Mouse (Mus musculus) gastrocnemius, postnatal 25 days (tissue): ENCODE measurements around the gene Lamb3. TPM values are rescaled to one million over a fixed set of nuclear protein-coding genes. Genes with fewer than 3 reads are reported as not detected.

Experiments used
- DNase-seq: peaks from one replicate; pipeline ENCODE4 v3.0.0; 2022
- total RNA-seq, 2 experiments: library from RNA; stranded (reverse); gene quantifications; 1 replicate in 1 of 2; 2 replicates in 1 of 2; pipeline ENCODE4 v1.2.3; 2021

Lamb3 gene
- total RNA-seq, 2 experiments from 2014 or later: 2.0 to 2.7 TPM

DNA sequence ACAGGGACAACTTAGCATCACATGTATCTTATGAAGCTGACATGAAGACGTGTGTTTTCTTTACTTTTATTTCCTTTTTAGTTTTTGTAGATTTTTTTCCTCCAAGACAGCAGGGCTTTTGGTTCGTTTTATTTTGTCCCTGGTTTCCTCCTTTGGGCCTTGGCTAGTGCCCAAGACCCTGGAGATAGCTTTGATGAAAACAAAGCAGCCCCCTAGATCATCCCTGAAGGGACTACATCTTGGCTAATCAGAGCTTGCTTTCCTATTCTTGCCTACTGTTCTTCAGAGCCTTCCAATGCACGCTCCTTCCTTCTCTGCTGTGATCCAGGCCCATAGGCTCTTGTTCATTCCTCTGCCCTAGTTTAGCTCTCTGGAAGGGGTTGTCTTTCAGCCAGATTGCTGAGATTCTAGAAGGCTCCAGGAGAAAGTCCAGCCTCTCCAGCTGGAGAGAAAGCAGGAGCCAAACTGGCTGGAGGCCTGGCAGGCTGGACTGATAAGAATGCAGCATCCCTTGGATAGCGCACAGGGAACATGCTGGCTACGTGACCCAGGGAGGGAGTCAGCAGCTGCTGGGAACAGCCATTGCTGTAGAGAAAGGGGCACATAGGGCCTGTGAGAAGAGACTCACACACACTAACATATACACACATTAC, 108.3 kb downstream of the Lamb3 start:
- peak; percentile 89 for DNase-seq

DNA sequence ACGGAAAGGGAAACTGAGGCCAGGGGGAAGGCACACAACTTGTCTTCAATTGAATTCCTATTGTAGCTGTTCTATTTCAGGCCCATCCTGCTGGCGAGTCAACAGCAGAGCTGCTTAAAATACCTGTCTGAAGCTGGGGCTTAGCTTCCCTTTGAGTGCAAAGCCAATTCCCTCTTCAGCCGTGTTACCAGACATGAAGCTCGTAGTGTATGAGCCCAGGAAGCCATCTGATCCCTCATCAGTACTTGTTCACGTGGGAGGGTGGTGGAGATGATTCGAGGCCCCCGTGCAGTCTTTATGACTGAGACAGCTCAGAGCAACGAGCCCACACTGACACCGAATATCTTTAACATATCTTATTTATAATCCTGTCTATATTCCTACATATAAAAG, 108.9 kb downstream of the Lamb3 start:
- DNase-seq: peak; percentile 47

DNA sequence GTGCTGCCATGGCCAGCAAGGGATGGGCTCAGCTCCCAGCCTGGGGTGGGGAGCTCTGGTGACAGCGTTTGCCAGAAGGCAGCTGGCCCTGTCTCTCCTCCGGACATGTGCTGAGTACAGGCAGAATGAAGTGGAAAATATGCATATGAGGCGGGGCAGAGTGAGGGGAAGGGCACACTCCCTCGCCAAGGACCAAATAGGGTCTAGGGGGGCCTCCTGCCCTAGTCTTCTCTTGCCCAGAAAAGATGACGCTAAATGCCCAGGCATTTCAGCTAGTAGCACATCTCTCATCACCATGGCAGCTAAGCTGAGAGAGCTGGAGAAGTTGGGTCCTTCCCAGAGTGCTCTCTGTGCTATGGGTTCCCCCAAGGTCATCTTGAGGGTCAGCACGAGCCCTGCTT, 109.7 kb downstream of the Lamb3 start:
- DNase-seq: peak; percentile 91

DNA sequence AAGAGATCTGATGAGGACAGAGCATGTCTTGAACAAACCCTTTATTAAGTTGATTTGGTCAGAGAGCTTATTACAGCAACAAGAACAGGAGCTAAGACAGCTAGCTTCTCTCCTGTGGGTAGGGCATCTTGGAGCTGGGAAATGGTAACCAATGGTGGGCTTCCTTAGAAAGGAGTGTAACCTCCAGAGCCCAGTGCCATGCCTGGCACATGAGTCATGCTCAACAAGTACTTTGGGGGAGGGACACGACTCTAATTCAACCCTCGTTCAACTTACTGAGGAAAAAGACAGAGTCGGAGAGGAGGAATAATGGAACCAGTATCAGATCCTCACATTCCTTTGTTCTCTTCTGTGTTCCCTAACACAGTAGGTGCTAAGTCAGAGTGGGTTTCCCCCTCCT, 112.2 kb downstream of the Lamb3 start:
- DNase-seq: no peak

DNA sequence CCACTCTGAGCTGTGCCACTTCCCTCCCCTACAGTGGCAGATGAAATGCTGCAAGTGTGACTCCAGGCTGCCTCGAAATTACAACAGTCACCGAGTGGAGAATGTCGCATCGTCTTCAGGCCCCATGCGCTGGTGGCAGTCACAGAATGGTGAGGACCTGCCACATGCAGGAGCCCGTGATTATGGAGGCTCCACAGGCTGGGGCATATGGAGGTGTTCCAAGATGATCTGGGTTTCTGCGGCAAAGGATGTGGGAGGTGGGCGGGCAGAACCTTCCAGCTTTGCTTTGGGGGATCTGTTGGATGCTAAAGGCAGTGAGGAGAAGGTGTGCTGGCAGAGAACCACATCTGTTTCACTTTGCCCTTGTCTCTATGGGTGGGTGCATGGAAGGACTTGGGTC, 112.9 kb downstream of the Lamb3 start:
- DNase-seq: no peak

DNA sequence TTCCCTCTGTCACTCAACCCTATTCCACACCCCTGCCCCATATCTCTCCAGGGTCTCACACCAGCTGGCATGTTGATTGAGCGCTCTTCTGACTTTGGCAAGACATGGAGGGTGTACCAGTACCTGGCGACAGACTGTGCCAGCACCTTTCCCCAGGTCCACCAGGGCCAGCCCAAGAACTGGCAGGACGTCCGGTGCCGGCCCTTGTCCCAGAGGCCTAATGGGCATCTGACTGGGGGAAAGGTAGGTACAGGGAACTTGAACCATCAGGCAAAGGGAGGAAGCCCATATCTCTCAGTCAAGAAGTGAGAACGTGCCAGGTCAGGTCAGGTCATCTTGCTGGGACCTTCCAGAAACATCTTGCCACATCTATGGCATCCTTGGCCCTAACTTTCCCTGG, 116.2 kb downstream of the Lamb3 start:
- no peak for DNase-seq

DNA sequence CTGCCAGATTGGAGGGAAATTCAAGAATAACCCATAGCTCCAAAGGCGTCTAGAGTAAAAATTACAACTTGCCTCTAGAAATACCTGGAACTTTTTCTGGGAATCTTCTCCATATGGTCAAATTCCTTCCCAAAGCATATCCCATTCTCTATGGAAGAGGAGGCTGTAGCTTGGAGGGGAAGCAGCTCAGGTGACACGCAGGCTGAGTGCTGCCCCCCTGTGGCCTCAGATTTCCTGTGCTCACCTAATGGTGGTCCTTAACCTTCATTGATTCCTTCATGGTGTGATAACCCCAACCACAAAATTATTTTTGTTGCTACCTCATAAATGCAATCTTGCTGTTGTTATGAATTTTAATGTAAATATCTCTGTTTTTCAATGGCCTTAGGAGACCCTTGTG, 116.7 kb downstream of the Lamb3 start:
- DNase-seq: no peak

DNA sequence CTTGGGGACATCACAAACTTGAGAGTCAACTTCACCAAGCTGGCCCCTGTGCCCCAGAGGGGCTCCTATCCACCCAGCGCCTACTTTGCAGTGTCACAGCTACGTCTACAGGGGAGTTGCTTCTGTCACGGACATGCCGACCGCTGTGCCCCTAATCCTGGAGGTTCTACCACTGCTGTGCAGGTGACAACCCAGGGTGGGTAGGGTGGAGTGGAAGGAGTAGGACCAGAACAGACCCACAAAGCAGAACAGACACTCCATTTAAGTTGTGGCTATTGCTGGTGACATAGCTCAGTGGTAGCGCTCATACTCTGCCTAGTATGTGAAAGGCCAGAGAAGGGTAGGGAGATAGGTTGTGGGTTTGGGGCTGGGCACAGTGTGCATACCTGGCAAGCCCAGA, 118.4 kb downstream of the Lamb3 start:
- no peak for DNase-seq

DNA sequence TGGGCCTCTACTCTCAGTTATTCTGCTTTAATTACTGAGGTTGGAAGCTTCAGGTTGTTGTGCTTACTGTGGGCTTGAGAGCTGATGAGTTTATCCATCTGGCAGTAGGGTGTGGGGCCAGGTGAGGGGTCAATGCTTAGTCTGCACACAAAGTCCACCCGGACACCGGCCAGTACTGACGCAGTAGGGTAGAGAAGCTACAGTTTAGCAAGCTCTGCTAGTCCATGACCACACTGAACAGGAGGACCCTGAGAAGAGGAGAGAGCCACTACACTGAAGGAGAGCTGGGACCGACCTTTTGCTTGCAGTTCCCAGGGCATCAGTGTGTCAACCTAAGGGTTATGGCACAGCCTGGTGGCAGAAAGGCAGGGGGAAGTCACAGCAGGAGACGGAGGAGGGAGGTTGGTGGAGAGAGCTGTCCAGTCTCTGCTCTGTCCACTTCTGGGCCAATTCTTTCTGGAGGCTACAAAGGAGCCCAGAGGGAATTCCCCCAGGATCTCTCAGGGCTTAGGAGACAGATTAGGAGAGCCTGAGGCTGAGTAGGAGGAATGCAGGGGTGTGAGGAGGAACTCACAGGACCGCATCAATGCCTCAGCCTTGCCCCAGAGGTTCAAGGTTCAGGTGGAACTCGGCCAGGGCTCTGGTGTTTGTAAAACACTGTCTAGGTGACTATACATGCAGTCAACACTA, 119.1 kb downstream of the Lamb3 start:
- no peak for DNase-seq

DNA sequence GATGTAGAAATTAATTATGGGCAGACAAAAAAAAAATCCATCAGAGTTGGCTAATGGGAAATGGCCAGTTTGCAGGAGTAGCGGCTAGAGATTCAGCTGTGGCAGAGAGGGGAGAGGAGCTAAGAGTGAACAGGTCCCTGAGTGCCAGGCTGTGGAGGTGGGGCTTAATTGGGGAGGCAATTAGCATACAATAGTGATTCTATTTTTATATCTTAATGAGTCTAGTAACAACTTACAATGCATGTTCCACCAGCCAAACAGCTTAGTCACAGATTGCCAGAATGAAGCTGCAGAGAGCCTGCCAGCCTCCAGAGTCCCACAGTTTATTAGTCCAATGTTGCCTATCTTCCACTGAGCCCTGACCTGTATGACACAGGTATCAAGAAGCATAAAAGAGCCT, 119.7 kb downstream of the Lamb3 start:
- no peak for DNase-seq

DNA sequence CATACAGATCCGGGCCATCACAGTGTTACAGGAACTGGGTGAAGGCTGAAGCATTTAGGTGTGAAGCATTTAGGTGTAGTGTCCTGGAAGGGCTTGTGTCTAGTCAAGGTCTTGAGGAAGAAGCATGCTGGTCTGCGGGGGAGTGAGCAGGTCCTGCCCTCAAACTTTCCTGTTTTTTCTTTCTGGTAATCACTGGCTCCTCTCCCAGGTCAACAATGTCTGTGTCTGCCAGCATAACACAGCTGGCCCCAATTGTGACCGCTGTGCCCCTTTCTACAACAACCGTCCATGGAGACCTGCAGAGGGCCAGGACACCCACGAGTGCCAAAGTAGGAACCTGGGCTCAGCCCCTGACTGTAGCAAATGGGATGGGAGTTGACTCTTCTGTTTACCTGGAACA, 120.2 kb downstream of the Lamb3 start:
- no peak for DNase-seq

DNA sequence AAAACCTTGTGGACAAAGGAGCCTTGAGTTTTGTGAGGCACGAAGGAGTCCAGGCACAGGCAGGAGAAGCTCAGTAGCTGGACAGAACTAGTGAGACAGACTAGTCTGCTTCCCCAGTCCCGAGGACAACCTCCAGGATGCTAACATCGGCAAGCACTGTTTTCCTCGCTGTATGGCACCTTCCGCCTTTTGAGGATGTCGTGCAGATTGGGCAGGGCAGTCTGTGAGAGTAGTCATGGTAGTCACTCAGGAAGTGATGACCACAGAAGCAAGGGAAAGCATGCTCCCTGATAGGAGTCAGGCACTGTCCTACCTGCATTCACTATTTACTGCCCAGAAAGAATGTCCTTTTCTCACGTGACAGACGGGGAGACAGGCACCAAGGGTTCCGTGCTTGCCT, 122.1 kb downstream of the Lamb3 start:
- DNase-seq: no peak

DNA sequence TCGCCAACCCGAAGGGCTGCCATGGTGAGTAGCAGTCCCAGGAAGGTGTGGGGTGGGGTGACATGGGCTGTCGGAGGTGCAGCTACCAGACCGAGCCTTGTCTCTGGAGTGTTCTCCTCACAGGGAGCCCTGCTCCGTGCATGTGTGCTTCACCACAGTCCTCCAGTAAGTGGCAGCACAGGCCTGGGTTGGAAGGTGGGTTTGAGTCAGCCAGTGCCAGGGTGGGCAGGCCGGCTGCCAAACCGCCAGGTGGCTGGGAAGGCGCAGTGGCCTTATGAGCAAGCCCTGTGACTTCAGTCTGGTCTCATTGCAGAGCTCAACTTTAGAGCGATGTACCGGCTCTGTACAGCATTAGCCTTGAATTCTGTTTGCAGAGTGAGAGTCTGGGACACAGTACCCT, 122.7 kb downstream of the Lamb3 start:
- peak; percentile 77 for DNase-seq

DNA sequence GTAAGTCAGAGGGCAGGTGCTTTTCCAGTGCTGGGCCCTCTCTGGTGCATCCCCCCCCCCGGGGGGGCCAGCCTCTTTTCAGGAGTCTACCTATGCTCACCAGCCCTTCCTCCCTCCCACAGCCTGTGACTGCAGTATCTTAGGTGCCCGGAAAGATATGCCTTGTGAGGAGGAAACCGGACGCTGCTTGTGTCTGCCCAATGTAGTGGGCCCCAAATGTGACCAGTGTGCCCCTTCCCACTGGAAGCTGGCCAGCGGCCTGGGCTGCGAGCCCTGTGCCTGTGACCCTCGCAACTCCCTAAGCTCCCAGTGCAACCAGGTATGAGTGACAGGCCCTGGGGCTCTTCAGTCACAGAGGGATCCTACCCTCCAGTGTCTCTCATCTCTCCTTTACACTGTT, 123.1 kb downstream of the Lamb3 start:
- DNase-seq: no peak

DNA sequence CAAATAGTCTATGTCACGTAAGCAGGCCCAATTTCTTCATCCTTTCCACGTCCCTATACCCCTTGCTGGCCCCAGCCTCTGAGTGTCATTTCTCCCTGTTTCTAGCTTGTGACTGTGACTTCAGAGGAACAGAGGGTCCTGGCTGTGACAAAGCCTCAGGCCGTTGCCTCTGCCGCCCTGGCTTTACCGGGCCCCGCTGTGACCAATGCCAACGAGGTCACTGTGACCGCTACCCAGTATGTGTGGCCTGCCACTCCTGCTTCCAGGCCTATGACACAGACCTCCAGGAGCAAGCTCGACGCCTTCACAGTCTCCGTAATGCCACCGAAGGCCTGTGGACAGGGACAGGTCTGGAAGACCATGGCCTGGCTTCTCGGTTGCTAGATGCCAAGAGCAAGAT, 124.5 kb downstream of the Lamb3 start:
- no peak for DNase-seq

DNA sequence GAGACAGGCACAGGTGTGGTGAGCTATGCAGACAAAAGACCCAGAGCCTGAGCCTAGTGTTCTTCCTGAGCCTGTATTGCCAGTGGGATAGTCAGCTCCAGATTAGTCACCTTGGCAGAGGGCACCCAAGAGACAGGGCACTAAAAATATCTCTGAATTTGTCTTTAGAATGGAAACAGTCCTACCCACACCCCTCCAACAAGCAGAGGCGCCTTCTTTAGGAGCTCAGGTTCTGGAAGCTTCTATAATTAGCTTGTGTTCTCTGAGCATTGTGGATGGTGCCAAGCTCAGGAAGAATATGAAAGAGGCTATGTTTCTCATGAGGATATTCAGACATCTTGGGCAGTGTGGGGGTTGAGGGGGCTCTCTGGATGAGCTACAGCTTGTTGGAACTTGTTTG, 125.2 kb downstream of the Lamb3 start:
- DNase-seq: no peak

DNA sequence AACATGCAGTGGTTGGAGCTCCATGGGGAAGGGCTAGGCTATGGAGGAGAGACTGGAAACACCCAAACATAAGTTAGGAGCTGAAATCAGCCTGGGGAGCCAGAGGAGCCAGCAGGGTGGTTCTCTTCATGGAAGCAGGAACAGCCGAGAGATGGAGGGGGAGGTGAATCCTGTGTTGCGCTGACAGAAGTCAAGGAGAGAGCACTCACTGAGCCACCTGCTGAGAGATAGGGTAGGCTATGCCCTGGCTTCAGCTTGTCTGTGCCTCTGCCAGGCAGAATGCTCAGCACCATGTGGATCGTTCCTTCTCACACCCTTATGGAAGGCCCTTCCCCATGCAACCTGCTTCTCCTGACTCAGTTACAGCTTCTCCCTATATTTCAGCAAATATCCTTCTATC, 126.3 kb downstream of the Lamb3 start:
- DNase-seq: no peak

DNA sequence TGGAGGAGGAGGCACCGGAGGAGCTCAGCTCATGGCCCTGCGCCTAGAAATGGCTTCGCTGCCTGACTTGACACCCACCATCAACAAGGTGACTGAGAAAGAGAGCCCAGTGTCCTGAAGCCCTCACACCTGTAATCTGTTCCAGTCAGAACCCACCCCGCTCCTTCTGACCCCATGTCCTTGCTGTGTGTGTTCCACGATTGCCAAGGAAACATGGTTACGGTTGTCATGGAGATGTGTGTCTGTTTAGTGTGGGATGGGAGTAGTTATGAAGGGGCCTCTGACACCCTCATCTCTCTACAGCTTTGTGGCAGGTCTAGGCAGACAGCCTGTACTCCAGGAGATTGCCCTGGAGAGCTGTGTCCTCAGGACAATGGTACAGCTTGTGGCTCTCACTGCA, 127.0 kb downstream of the Lamb3 start:
- DNase-seq: no peak

DNA sequence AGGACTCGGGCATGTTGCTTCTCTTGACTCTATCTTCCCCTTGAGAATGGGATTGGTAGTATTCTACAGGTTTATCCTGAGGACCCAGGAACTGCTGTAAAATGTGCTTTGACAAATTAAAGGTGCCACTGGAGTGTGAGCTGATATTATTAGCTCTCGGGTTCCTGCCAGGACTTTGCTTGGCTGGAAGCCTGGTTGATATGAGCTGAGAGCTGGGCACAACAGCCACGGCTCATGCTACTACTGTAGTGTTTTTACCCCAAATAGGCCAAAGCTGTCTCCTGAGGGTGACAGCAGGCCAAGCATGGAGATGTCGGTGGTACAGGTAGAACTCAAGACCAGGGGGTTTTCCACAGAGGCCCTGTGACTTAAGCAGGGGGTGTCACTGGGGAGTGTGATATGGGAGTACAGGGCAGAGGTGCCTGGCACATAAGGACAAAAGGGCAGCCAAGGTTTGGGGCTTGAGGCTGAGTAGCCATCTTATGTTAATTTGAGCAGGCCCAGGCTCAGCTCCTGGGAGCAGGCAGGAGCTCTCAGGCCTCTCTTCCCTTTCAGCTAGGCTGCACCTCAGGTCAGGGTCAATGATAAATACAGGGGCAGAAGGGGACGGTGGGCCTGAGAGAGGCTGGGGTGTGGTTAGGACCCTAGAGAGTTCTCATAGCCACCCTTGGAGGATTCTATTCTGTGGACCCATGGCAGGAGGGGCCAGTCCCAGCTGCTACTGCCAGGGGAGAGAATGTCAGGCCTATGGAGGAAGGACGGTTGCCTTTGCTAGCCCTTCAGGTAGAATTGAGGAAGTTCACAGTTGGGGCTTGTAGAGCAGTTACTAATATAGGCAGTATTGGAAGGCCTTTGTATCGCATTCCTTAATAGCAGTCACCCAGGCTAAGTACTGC, 128.9 kb downstream of the Lamb3 start:
- peak; percentile 30 for DNase-seq

DNA sequence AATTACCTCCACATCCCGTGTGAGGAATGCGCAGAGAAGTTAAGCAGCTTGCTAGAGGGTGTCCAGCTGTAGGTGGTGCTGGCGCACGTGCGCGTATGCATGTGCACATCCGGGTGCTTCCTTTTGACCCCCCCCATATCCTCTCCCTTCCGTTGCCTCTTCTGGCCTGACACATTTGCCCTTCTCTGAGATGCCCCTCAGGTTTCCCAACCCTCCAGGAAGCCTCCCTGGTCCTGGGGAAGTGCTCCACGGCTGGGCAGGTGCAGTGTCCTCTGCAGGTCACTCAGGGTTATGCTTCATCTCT, 129.5 kb downstream of the Lamb3 start:
- DNase-seq: no peak

DNA sequence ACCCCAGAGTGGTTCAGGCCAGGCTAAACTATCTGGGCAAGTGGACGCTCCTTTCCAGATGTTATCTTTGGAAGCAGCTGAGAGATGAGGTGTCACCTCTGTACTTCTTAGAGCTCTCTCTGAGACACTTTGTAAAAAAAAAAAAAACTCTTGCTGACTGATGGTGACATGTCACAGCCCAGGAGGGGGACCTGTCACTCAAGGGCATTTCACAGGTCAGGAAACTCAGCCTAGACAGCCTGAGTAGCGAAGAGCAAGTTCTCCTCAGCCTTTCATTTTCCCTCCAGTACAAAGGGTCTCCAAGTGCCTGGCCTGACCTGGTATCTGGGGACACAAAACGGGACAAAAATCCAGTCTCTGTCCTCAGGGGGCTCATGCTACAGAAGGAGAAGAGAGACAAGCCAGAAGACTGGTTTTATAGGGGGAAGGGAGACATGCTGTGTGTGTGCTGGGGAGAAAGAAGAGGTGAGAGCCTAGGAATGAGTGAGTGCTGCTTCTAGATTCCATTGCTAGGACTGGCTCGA, 130.3 kb downstream of the Lamb3 start:
- DNase-seq: no peak

DNA sequence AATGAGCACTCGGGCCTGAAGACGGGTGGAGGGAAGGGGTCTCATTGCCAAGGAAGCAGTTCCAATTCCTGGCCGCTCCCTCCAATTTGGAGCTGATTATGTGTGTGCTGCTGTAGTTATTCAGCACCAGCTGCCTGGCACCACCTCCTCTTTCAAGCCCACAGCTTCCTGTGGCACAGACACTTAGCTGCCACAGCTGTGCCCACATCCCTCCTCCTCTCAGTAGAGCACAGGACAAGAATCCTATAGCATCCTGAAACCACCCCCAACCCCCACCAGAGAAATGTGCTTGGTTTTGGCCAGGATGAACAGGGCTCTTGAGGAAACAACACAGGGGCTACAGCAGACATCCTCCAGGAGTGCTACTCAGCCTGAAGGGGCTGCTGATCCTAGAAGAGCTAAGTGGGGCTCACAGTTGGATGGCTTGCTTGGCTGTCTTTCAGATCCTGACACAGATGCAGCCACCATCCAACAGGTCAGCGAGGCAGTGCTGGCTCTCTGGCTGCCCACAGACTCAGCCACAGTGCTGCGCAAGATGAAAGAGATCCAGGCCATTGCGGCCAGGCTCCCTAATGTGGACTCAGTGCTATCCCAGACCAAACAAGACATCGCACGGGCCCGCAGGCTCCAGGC, 131.0 kb downstream of the Lamb3 start:
- no peak for DNase-seq
